Mouse (Mus musculus) erythroblast, embryonic 14.5 days (primary cell): ENCODE measurements around the gene Lrba.

ENCODE experiments used
- GATA1 ChIP-seq: IDR thresholded peaks from 2 replicates; pipeline ENCODE4 v1.6.1; 2012; ENCODE audit warnings: low read length, inconsistent platforms, mixed read lengths
- TAL1 ChIP-seq: IDR thresholded peaks from 3 replicates; pipeline ENCODE4 v1.6.1; 2012; ENCODE audit warnings: low read length, inconsistent platforms, mixed read lengths

DNA sequence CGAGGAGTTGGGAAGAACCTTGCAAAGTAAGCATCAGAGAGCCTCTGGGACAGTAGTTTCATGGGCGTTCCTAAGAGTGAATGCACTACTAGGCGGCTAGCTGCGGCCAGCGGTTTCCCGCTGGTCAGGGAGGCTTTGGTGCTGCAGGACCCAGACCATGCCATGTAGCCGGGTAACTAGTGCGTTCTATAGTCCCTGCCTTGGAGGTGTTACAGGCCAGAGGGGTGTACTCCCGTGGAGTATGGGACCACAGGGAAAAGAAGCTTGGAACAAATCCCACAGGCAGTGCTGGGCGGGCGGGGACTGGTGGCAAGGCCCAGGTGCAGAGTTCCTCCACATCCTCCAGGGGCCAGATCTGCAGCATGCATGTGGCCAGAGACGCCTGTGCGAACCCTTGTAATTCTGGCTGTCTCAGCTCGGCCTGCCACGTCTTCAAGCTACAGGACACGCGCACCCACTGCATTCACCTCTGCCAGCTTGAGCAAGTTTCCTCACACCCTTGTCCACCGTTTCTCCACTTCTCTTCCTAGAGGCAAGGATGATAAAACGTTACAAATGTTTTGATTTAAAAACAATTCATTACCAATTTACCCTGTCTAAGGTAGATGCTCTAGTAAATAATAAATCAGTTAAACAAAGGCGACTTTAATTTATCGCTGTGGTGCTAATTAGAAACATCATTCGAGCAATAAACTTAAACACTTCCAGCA is 326.0 kb downstream of the Lrba start:
- TF ChIP-seq GATA1 (no peak), TAL1 (no peak)
